Mouse (Mus musculus): ENCODE results near the gene Dkkl1.

Gene Dkkl1

DNA sequence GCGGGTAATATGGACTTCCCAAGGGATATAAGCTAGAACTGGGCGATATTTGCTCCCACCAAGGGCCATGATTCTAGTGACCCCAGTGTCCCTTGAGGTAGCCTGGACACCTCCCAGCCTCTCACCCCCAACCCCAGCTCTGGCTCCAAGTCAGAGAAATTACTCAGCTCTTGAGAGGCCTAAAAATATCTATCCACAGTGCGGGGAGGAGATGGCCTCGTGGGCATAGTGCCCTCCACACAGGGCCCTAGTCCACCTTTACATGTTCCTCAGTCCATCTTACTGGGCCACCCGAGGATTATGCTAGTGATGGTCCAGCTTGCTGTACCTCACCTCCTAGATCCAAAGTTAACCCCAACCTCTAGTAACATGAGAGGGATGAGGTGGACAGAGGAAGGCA is 47.1 kb downstream of the Dkkl1 start:
- DNase-seq = no peak

DNA sequence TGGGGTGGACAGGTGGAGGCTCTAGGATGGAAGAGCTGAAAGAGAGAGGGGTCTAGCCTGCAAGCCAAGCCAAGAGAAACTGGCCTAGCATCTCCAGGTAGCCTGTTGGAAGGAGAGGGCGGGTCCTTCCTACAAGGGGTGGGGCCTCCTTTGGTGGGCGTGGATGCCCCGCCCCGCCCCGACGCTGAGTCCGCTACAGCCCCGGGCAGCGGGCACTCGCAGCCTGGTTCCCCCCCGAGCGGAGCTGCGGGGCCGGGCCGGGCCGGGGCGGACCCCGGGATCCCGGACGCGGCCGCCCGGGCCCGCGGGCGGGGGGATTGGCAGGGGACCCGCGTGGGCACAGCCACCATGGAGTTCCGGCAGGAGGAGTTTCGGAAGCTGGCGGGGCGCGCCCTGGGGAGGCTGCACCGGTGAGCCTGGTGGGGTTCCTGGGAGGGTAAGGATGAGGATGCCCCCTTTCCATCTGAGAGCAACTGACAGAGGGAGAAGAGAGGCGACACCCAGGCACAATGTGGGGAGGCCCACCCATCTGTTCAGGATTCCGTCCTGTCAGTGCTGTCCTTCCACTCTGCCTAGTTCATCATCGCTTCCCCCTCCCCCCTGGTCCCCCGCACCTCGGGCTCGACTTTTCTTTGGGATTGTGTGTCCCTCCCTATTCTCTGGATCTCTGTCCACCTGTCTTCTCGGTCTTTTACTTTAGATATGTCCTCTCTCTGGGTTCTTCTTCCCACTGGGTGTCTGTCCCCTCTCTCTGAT is 48.0 kb downstream of the Dkkl1 start, which contains the start of gene Slc17a7:
Gene Slc17a7, plus strand, starts transcription at position 215 of the 756 bp plus-strand sequence.
- DNase-seq = peak; percentile 55

DNA sequence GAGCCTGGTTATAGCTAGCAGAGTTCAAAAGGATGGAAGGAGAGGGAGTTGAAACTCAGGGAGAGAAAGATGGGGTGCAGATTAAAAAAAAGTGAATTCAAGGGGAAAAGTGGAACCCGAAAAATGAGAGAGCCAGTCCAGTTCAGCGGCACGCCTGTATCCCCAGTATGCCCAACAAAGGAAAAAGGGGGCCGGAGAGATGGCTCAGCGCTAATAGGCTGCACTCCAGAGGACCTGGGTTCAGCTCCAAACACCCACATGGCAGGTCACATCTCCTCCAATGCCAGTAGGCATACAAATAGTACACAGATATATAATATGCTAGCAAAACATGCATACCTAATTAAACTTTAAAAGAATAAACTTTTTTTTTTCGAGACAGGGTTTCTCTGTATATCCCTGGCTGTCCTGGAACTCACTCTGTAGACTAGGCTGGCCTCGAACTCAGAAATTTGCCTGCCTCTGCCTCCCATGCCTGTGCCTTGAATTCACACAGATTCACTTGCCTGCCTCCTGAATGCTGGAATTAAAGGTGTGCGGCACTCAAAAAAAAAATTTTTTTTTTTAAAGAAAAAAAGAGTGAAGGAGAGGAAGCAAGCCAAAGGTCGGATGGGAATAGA is 48.8 kb downstream of the Dkkl1 start:
- DNase-seq = no peak

GRCm38 (mm10) chr7:45162551-45162950 is 49.4 kb downstream of the Dkkl1 start:
- no peak for DNase-seq

- DNase-seq = peak; percentile 98
Observed at GRCm38 (mm10) chr7:45161612-45162473, 50.1 kb downstream of the Dkkl1 start.

DNA sequence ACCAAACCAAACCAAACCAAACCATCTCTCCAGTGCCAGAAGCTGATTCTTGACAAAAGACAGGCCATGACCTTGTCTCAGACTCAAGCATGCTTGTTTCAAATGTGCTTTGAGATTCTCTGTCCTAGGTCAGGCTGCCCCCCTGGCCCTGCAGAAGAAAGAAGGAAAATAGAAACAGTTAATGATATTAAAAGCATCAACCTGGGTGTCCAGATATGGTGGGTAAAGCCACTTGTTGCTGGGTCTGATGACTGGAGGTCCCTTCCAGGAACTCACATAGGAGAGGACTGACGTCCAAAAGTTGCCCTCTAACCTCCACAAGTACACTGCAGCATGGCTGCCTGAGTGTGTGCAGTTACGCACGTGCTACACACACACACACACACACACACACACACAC is 51.1 kb downstream of the Dkkl1 start:
- DNase-seq = no peak

DNA sequence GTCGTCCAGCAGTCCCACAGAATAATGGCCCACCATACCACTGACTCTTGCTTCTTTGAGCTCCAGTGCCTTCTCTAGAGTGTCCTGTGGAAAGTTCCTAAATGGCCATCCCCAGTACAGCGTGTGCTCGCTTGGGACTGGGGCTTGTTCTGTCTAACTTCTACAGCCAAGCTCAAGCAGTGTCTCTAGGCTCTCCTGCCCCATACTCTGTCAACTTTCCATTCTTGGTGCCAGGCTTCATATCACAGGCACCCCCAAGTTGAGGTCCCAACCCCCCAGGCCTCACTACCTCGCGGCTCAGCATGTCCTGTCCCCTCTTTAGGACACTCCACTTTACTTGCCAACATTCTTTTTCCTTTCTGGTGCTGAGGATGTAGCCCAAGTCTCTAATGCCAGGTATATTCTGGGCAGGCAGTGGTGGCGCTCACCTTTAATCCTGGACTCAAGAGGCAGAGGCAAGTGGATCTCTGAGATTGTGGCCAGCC is 51.6 kb downstream of the Dkkl1 start:
- DNase-seq = no peak

GRCm38 (mm10) chr7:45158991-45159390 is 53.0 kb downstream of the Dkkl1 start:
- DNase-seq = no peak

All from thymus, postnatal 4 days (tissue).